Mouse (Mus musculus) ES-E14 (cell line): Measurements from ENCODE around the gene Vipr2.

Experiments used
- CHD2 ChIP-seq: IDR thresholded peaks from 2 replicates; pipeline ENCODE4 v1.6.1; 2014; ENCODE audit warnings: mild to moderate bottlenecking, low read depth, low read length, inconsistent platforms
- MAFK ChIP-seq: IDR thresholded peaks from 2 replicates; pipeline ENCODE4 v1.6.1; 2014; ENCODE audit warnings: mild to moderate bottlenecking, low read depth, low read length, inconsistent platforms; ENCODE audit not compliant: insufficient read depth
- ZC3H11A ChIP-seq: IDR thresholded peaks from 2 replicates; pipeline ENCODE4 v1.6.1; 2012; ENCODE audit warnings: low read depth, mild to moderate bottlenecking, inconsistent platforms, low read length, borderline replicate concordance
- ZNF384 ChIP-seq: IDR thresholded peaks from 2 replicates; pipeline ENCODE4 v1.6.1; 2012; ENCODE audit warnings: low read depth, low read length, inconsistent platforms

GRCm38 (mm10) chr12:116083125-116083524 is 5.6 kb downstream of the Vipr2 start:
- TF ChIP-seq ZC3H11A = no peak
- no peak for TF ChIP-seq CHD2
- TF ChIP-seq MAFK = no peak
- no peak for TF ChIP-seq ZNF384
